Mouse (Mus musculus) induced T-regulatory cell, adult 2 months (primary cell): ENCODE data around the gene S1pr3.

Experiments
- DNase-seq: peaks from one replicate; pipeline ENCODE4 v3.0.0-alpha.2; 2012; ENCODE audit warnings: low read depth

The S1pr3 gene

DNA sequence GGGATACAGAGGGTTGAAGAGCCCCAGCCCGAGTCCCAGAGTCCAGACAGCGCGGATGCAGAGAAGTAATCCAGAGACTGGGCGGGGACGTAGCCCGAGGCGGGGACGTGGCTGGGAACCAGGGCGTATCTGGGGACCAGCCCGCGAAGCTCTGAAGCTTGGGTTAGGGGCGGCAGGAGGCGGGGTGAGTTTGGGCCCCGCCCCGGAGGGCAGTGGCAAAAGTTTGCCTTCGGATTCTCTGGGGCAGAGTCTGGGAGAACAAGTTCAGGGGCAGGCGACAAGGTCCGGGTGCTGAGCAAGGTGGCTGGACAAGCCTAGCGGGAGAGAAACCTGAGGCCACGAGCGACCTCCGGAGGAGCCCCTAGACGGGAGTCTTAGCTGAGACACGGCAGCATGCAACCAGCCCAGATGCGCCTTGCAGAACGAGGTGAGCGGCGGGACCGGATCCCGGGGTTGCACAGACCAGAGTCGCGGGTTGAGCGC lies at the start of gene S1pr3:
TSS of gene S1pr3 (plus strand) at position 121 of the 483 bp plus-strand sequence.
- DNase-seq: no peak

DNA sequence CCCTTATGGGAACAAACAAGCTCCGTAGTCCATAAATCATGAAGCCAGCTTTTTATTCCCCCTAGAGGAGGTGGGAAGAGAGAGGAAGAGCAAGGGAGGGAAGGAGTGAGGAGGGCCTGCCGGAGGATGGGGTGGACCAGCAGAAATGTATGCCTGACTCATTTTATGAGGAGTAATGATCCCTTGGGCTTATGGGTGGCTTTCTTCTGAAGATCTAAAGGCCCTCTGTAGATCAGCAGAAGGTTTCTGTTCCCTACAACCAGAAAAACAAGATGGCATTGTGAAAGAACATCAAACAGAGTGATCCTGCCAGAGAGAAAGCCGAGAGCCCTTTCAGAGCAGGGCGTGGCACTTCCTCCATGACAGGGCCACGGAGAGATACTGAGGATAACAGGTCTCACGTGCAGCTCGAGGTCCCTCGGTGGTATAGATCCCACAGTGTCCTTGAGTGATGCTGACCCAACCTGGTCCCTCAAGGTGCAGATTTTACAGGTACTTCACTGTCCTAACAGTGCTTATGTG lies 47.9 kb upstream of the S1pr3 start:
- DNase-seq: no peak

DNA sequence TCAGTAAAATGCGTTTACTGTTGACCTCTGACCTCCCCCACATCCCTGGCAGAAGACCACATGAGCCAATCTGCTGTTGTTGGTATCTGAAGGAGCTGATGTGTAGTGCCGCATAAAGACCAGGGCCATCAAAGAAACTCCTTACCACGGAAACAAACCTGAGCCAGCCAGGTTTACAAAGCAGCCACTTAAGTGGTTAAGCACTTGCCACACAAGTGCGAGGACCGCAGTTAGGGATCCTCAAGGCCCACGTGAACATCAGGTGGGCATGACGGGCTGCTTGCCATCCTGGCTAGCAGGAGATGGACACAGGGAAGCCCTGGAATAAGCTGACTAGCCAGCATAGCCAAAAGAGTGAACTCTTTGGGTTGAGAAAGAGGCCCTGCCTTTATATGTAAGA lies 45.0 kb upstream of the S1pr3 start:
- no peak for DNase-seq

DNA sequence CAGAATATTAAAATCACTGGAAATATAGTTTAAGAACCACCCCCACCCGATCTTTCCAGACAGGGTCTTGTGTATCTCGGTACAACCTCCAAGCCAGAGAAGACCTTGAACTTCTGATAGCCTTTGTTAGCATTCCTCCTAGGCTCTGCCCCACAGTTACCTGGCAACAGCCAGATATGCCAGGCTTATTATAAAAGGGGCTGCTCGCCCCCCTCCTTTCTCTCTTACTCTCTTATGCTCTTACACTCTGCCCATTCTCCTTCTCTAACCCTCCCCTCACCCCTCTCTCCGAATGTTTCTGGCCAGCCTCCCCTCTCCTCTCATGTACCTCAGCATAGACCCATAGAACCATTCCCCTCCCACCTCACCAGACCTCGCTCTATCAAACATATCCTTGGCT lies 44.5 kb upstream of the S1pr3 start:
- no peak for DNase-seq

DNA sequence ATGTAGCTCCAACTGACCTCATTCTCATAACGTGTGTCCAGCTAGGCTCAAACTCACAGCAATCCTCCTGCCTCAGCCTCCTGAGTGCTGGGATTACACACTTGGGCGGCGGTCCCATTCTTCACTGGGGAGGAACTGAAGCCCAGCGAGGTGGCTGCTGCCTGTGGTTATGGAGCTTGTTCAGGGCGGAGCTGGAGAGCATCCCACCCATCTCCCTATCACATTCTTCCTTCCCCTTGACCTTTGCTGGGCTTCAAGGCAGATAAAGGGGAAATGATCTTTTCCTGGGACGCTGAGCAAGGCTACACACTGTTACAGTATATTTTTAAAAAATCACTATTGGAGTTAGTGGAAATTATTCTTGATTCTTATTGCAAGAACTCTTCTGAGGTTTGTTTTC lies 43.2 kb upstream of the S1pr3 start:
- DNase-seq: no peak

DNA sequence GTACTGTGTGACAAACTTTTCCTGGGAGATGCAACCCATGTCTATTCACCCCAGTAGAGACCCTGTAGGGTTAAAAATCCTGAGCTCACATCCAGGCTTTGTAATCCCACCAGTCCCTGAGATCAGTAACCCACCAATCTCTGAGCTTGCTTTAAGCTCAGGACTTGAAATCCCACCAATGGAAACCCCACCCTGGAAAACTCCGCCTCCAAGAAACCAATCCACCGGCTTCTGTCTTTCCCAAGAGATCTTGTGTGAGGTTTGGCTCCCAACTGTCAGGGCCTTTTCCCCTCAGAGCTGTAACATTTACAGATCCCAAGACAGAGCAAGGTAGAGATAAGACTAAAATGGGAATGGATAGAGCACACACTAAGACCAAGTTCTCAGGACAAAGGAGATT lies 40.1 kb upstream of the S1pr3 start:
- no peak for DNase-seq

DNA sequence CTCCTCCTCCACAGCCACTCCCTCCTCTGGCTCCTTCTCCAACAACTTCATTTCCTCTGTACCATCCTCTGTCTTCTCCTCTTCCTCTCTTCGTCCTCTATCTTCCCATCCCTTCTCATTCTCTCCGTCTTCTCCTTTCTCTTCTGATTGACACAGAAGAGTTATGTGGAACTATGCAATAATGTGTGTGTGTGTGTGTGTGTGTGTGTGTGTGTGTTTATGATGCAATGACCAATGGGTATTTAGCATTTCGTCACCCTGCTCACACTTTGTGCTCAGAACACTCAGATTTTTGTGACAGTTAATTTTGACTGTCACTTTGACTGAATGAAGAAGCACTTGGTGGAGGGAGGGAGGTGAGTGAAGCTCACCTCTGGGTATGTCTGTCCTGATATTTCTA lies 39.1 kb upstream of the S1pr3 start:
- no peak for DNase-seq

DNA sequence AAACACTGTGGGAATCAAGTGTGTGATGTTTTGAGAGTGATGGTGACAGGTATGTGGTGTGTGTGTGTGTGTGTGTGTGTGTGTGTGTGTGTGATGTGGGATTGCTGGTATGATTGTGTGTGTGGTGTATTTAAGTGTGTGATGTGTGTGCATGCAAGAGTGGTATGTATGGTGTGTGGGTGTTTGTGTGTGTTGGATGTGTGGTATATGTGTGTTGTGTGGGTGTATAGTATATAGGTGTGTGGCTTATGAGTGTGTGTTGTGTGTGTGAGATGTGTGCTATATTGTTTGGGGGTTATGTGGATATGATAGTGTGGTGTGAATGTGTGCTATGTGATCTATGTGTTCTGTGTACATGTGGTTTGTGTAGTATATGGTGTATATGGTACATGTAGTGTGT lies 35.4 kb upstream of the S1pr3 start:
- DNase-seq: no peak

DNA sequence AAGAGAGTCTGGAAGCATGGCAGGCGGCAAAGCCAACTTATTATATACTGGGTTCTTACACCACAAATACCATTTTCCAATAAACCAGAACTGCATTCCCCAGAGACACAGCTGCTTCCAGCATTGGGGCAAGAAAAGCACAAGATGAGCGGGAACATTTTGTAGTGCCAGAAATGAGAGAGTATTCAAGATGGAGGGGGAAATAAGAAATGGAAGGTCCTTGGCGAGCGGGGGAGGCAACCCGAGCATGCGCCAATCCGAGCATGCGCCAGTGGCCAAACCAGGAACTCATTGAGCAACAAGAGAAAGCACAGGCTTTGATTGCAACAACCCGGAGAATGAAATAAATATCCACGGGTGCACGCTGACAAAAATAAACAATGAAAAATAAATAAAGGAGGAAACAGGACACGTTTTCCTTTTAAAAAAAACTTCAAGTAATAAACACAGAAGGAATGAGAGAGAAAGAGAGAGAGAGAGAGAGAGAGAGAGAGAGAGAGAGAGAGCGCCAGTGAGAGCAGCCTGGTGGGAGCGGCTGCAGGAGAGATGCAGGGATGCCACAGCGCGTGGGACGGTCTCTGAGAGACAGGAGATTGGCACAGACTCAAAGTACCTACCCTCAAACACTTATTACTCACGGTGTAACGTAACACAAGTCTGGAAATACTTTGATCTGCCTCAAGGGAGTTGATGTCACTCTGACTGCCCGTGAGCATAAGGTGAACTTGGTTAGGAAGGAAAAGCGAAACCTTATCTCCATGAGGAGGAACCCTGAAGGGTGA lies 34.2 kb upstream of the S1pr3 start:
- DNase-seq: no peak

DNA sequence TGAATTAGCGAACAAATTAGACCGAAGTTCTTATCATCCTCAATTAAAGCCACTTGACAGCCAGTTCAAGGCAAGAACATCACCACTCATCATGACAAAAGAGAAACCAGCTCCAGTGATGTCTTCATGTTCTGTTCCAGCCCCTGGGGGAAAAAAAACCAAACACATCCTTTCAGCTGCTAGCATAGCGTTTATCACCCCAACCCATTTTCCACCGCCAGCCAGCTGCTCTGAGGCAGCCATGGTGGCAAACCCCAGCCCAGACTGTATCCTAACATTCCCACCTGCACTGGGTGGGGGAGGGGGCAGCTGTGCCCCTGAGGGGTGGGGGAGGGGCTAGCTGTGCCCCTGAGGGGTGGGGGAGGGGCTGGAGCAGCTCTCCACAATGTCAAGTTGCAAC lies 30.3 kb upstream of the S1pr3 start:
- DNase-seq: no peak

DNA sequence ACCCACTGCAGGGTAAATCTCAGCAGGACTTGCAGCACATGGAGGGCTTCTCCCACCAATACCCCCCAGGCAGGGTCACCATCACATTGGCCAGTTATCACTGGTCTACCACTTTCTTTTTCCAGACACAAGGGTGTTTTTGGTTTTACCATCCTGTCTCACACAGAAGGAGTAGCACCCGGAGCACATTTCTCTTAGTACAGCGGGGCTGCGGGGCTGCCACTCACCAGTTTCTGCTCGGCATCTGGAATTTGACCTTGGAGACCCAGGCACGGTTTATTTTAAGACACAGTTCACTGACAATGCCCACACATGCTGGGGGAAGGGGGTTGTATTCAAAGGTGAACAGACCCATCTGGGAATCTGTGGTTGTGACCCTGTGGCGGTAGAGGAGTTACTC lies 28.8 kb upstream of the S1pr3 start:
- DNase-seq: no peak

DNA sequence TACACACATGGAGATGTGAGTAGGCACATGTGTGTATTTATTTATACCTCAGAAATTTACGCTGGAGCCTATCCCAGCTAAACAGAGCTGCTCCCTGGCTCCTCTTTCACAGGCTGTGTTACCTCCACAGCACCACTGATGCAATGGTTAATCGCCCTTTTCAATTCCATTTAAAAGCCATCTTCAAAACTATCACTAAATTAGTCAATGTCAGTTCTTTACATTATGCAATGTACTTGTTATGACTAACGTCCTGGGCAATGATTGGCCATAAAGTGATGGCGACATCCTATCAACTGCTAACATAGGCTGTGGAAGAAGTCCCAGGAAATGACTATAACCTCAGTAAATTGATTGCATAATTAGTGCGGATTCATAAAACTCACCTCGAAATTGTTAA lies 26.9 kb upstream of the S1pr3 start:
- DNase-seq: no peak

DNA sequence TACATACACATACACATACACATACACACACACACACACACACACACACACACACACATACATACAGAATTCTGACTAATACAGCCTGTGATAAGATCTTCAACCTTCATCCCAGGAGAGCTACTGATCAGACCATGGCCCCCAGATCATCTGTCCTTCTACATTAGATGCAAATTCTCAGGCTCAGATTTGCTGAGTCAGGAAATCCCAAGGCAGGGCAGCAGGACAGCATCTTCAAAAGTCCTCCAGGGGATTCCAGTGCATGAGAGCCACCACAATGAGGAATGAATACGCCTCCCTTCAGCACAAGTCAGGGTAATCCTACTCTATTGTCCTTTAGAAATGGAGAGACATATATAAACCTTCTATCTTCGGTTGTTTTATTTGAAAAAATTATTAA lies 23.5 kb upstream of the S1pr3 start:
- DNase-seq: no peak

DNA sequence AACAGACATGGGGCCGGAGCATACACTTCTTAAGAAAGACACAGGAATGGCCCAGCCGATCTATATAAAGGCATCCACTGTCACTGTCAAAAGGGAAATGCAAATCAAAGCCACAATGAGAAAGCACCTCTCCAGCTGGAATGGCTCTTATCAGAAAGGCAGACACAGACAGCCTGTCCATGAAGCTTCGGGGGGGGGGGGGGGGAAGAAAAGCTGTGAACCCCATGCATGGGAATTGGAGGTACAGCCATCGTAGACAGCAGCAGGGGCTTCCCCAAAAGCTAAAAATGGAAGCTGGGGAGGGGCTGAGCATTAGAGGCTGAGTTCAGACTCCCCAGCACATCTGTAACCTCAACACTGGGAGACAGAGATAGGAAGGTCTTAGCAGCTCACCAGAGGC lies 20.5 kb upstream of the S1pr3 start:
- DNase-seq: no peak

DNA sequence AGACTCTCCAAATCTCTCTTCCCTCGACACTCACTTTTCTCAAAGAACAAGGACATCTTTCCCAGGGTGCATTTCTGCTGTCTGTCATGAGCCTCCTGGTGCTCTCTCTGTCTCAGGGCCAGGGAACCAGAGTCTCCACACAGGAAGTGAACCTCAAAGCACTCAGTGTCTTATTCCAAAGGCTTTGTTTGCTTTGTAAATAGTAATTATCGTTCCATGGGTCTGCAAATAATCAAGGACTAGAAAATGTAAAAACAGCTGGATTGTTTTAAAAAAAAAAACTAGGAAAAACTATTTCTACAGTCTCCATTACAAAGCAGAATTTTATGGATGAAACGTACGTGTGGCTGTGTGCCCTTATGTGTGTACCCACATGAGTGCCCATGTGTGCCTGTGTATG lies 18.0 kb upstream of the S1pr3 start:
- no peak for DNase-seq

DNA sequence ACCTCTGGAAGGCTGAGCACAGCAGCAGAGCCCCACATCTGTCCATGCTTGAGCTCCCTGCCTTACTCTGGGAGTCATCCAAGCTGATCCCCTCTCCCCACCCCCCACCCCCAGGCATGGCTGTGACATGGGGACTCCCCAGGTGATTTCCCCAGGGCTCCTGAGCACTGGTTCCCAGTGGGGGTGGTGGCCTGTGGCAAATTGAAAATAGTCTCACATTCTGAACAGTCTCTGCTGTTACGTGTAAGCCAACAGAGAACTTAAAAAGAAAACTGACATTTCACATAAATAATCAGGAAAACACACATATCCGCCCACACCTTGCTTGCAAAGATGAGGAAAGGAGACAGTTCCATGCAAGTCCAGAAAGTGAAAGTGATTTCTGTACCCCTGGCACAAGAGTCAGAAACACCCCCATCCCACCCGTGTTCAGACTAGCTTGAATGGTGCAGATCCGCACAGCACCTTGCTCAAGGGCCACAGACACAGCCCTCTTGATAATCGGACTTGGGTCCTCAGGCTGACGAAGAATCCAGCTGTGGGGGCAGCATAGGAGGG lies 17.0 kb upstream of the S1pr3 start:
- peak; percentile 38 for DNase-seq

DNA sequence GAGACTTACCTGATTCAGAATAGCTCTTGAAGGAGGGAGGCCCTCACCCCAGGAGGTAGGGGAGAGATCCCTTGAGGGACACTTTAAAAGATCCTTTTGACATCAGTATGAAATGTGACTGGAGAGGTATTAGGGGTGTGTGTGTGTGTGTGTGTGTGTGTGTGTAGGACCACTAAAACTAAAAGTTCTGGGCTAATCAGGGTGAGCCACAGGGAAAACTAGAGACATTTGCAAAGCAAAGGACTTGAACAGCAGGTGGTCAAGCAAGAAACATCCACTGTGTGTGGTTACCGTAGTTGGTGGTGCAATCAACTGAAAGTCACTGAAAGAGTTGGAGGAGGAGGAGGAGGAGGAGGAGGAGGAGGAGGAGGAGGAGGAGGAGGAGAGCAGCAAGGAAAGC lies 16.2 kb upstream of the S1pr3 start:
- no peak for DNase-seq

DNA sequence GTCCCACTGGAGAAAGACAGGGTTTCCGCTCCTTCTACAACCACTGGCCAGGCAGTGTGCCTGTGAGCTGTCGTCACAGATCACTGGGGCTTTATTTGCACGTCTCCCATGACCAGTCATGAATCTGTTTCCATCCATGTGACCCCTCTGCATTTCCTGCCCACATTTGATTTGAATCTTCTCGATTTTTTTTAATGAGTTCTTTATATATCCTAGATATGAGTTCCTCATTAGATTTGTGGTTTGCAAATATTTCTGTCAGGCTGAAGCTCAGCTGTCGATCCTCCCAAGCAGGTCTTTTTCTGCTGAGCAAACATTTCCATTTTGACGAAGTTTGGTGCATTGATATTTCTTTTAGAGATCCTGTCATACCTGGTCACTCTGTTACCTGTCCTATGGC lies 10.6 kb upstream of the S1pr3 start:
- no peak for DNase-seq

DNA sequence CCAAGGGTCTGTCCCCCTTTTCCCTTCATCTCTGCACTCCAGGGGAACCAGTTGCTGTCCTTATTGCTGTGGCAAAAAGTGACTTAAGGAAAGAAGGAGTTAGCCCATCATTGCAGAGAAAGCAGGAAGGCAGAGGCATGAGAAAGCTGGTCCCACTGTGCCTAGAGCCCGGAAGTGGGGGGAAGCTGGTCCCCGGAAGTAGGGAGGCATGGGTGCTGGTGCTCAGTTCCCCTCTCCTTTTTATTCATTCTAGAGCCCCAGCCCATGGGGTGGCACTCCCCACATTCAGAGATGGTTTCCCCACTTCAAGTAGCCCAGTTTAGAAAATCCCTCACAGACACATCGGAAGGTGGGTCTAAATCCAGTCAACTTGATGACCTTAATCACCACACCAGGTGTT lies 8.9 kb upstream of the S1pr3 start:
- DNase-seq: no peak

DNA sequence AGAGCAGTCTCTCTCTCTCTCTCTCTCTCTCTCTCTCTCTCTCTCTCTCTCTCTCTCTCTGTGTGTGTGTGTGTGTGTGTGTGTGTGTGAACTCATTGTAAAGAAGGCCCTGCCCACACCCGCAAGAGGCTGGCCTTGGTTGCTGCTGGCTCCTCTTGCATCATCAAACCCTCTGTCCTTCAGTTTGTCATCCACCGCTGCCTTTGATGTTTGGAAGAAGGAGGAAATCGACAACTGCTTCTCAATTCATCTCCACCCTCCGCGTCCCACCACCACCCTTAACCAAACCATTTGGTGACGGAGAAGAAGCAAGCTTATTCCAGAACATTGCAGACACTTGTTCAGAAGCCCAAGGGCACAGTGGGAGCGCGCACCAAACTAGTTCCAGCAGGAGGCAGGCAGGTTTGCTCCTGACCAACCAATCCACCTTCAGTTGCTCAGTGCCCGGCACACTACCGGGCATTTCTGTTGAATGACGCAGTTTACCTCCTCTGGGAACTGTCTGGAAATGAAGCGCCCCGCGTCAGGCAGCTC lies 8.2 kb upstream of the S1pr3 start:
- peak; percentile 71 for DNase-seq

DNA sequence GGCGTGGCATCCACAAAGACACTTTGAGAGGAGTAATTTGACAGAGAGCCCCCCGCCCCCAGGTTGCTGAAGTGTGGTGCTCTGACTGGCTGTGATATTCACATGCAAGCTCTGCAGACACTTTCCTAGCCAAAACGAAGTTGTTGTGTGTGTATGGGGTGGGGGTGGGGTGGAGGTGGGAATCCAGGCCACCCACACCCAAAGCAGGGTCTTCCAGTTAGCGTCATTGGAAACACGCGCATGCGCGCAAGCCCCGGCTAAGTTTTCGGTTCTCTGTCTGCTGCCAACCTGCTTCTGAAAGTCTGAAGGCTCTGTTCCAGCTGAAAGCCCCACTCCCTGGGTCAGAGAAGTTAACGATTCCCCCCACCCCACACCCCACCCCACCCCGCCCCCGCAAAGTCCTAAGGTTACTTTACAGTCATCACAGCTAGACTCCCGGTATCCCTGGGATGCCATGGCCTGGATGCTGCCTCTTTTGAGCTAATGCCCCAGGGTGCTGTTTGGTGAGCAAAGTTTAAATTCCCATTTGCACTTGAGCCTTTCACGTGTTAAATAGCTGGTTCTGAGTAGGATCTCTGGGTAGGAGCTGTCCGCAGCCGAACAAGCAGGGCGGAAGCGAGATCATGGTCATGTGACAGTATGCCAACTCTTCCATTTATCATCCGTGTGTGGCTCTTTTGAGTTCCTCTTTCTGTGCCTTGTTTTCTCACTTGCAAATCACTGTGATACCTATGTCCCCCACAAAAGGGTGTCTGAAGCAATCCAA lies 7.5 kb upstream of the S1pr3 start:
- DNase-seq: peak; percentile 73

DNA sequence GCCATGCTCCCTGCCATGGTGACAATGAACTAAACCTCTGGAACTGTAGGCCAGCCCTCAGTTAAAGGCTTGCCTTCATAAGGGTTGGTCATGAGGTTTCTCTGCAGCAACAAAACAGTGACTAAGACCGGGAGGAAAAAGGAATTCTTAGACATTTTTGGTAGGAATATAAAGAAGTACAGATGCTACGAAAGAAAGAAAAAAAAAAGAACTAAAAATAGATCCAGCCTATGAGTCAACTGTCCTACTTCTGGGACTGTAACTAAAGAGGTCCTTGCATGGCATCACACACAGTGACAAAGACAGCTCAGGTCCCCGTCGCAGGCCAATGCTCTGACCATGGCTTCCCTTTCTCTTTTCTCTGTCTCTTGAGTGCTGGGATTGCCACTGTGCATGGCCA lies 3.9 kb upstream of the S1pr3 start:
- no peak for DNase-seq
